Mouse (Mus musculus) right cerebral cortex, postnatal 10 days (tissue): ENCODE measurements around the gene Lsp1.

ENCODE experiments used
- DNase-seq, 2 experiments: peaks; one replicate each; pipeline ENCODE4 v3.0.0; 2021; ENCODE audit warnings: low spot score in 2 of 2

The Lsp1 gene

DNA sequence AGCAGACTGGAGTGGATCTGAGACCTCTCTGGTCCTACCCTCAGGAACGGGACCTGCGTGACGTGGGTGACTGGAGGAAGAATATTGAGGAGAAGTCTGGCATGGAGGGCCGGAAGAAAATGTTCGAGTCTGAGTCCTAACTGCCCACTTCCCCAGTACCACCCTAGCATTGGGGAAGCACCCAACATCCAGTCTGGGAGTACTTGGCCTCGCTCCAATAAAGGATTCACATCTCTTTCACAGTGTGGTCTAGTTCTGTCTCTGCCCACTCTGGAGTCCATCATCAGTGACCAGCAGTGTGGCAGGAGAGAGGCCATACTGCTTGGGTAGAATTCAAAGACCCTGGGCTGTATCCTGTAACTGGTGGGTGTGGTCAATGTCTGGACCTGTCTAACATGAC is 16.4 kb upstream of the Lsp1 start:
- DNase-seq: no peak

DNA sequence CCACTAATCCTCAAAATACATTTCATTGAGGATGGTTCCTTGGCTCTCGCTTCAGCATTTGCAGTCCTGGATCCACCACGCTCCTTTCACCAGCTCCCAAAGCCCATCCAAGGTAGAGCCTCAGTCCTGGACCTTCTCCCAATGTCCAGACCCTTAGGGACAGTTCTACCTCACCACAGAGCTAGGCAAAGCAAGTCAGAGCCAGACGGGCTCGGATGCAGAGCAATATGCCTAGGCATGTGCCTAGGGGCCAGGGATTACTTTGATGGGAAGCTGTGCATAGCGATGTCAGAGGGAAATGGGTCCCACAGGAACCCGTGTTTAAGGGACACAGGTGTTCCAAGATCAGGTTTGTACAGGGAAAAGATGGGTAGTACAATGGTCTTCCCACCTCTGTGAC is 15.3 kb upstream of the Lsp1 start:
- no peak for DNase-seq

DNA sequence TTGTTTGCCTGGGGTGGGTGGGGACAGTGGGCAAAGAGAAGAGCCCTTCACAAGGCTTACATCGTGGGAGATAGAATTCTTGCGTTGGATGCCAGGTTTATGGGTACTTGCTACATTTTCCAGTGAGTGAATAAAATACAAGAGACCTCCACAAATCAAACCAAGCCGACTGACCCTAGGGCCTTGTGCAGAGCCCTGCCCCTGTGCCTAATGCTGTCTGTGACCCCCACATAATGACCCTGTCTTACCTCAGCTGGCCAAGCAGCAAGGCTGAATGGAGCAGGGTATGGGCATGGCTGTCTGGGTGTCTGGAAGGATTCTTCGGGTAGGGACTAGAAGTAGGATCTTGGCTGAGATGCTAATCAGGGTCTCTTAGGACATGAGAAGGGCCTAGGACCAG is 14.3 kb upstream of the Lsp1 start:
- DNase-seq: no peak

DNA sequence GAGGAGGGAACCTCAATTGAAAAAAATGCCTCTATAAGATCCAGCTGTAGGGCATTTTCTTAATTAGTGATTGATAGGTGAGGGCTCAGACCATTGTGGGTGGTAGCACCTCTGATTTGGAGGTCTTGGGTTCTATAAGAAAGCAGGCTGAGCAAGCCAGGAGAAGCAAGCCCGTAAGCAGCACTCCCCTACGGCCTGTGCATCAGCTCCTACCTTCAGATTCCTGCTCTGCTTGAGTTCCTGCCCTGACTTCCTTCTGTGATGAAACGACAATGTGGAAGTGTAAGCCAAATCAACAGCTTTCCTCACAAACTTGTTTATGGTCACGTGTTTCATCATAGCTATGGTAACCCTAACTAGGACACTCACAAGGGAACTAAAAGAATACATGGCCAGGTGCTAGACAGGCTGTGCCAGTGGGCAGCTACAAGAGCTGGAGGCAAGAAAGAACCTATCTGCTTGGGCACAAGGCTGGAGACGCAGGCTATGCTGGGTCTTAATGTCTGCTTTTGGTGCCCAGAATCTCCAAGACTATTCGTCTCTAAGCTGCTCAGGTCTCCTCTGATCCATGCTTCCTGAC is 11.5 kb upstream of the Lsp1 start:
- no peak for DNase-seq

DNA sequence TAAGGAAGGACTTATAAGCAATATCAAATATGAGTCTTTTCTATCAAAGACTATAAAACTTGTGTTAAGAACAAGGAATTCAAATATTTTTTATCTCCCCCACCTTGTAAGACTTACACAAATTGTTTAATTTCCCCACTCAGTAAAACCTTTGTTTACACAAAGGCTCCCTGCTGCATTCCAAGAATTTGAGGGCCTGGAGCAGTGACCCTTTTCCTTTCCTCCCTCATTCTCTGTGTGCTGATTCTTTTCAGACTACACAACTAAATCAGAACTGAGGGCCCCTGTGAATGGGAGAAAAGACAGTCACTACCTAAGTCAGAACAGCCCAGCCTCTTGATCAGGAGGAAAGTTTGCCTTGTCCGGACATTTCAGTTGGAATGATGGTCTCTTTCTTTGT is 5.9 kb upstream of the Lsp1 start:
- DNase-seq: no peak

DNA sequence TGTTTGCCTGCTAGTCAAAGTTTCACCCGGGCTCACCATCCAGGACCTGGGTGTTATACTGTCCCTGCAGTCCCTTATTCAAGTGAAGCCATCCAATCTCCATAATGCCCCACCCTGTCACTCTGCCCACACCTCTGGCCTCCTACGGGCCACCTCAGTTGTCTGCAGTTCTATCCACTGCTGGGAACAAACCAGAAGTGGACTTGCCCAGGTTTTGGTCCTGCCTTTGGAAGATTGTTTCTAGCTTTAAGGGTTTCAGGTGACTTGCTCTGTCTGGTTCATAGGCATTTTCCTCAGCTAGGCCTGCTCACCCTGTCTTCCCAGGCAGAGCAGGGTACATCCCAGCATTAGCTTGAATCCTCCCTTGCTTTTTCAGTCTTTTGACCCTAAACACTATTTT is 5.4 kb upstream of the Lsp1 start:
- peak in 1 of 2 experiments; percentile 14 for DNase-seq

DNA sequence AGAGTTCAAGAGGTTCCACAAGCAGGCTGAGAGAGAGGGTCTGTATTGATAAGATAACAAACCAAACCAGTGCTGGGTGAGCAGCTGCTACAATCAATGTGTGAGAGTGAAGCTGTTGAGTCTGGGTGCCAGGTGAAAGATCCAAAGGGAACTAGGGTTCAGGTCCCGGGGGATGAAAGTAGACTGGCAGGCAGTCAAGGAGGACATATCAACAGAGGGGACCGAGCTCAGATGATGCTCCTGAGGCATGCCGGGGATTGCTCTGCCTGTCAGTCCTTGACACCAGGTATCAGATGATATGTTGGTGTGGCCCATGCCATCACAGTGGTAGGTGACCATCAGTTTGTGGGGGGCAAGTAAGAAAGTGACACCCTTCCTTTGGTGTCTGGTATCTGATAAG is 3.8 kb upstream of the Lsp1 start:
- DNase-seq: no peak

DNA sequence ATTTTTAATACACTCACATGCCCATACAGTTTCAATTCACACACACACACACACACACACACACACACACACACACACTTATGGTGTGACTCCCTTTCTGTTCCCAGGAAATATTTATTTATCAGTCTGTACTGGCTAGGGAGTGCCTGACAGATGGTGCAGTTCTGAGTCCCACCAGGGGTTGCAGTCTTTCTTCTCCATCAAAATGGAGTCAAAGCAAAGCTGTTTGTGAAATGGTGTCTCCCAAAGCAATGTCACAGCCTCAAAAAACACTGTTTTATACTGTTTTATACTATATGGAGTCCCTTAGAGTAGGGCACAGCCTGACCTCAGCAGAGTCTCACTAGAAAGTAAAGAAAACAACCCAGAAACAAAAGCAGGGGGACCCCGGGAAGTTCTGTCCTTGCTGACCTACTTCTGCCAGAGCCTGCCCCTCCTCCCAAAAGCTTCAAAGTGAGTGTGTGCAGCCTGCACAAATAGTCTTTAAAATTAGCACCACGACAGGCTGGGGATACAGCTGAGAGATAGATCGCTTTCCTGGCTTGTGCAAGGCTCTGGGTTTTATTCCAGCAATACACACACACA is 3.3 kb upstream of the Lsp1 start:
- DNase-seq: peak; percentile 62 to 82

DNA sequence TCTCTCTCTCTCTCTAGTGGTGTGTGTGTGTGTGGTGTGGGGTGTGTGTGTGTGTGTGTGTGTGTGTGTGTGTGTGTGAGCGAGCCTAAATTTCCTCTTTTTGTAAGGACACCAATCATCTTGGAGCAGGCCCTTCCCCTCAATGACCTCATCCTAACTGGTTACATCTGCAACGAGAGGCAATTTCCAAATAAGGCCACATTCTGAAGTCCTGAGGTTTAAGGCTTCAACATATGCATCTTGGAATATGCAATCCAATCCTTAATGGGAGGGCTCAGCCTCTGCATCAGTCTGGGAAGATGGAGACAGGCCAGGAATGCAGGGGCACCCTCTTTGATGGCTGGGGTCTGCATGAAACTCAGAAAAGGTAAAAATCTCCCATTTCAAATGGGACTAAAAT is 2.6 kb upstream of the Lsp1 start:
- peak in 1 of 2 experiments; percentile 32 for DNase-seq

DNA sequence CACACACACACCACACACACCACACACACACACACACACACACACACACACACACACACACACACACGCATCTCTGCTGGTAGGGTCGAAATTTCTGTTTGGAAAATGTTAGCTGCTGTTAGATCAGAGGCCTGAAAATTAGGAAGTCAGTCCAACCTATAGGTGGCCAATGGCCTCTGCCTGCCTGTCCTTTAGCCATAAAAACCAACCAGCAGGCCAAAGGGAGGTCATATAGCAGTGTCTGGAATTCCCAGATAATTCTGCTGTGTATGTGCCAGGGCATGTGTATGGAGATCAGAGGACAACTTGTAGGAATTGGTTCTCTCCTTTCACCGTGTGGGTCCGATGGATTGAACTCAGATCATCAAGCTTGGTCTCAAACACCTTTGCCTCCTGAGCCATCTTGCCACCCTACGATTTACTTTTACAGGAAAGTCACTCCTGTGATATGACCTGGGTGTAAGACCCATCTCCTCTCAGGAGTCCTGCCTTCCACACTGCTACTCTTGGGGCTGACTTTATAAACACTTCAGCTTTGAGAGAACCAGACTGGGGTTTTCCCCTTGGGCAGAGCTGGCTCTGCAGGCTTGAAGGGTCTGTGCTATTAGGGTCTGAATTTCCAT is 1.8 kb upstream of the Lsp1 start:
- DNase-seq: no peak

DNA sequence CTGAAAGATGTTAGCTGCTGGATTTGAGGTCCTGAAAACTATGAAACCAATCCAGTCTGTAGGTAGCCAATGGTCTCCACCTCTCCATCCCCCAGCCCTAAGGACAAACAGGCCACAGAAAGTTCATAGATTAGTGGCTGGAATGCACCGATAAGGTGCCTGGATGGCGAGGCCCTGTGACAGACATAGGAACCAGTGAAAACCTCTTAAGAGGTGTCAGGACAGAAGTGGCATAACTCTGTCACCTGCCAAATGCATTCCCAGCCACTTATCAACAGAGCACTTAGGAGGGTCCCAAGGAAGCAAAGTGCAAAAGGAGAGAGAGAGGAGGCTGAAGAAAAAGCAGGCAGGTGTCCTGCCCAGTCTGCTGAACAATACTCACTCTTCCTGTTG is 1.3 kb upstream of the Lsp1 start:
- no peak for DNase-seq

DNA sequence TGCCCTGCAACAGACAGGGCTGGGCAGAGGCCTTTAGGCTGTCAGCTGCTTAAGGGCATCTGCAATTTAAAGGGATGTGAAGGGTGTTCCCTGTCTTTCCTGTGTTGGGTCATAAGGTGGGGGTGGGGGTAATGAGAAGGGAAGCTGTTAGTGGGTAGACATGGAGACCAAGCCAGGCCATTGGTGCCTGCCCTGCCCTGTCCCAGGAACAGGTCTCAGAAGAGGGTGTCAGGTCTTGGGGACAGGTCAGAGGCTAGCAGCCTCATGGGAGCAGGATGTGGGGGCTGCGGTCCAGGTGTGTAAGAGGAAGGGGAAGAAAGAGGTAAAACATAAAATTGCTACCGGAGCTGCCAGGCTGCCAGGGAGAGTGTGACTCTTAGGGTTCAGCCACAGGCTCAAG is 837 bp downstream of the Lsp1 start:
- DNase-seq: no peak

DNA sequence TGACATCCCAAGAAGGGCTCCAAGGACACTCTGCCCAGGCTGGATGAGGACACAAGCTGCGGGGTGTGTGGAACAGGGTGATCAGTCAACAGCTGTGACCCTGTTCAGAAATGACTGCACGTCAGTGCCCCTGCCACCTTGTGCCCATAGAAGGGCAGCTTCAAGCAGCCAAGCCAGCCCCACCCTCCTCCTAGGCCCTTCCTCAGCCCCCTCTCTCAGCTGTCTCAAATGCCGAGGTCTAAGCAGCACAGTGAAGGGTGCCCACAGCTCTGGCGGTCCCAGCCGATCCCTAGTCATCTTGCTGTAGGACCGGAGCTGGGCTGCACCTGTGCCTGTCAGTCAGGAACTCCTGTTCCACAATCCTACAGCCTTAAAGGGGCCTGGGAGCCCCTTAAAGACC is 1.6 kb downstream of the Lsp1 start:
- no peak for DNase-seq

DNA sequence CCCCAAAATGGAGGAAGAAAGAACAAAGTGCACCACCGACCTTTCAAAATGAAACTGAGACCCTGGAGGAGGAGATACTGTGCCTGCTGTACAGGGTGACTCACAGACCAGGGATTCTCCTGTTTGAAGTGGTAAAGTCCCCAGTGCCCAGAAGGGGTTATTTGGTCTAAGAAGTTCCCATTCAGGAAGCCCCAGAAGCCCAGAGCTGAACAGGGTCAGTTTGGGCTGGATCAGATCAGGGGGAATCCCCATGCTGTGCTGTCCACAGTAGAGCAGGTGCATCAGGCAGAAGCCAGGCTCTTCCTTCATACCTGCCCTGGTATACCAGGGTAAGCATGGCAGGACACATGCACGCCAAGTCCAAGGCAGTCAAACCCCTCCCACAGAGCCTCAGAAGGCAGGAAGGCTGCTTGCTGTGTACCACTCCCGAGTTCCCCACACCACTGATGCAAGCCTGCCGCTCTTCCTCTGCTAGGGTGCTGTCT is 2.0 kb downstream of the Lsp1 start:
- DNase-seq: no peak

DNA sequence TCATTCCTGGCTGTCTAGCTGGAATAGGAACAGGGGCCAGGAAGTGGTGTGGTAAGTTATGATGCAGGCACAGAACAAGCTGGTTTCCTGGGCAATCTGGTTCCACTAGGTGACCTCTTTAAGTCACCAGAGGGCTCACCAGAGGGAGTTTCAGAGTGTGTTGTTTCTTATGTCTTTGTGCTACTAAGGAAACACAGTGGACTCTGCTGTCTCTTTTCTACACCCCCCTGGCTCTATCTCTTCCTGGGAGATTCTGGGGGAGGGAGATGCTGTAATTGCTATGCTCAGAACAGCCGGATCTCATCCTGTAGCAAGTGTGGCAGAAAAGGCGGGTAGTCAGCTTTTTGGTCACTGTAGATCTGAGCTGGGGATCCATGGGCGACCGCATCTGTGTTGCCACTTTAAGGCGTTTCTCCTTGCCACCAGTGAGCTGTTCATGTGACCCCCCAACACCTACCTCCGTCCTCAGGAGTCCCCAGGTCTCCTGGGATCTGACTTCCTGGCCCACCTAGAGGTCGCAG is 9.6 kb downstream of the Lsp1 start:
- DNase-seq: no peak

DNA sequence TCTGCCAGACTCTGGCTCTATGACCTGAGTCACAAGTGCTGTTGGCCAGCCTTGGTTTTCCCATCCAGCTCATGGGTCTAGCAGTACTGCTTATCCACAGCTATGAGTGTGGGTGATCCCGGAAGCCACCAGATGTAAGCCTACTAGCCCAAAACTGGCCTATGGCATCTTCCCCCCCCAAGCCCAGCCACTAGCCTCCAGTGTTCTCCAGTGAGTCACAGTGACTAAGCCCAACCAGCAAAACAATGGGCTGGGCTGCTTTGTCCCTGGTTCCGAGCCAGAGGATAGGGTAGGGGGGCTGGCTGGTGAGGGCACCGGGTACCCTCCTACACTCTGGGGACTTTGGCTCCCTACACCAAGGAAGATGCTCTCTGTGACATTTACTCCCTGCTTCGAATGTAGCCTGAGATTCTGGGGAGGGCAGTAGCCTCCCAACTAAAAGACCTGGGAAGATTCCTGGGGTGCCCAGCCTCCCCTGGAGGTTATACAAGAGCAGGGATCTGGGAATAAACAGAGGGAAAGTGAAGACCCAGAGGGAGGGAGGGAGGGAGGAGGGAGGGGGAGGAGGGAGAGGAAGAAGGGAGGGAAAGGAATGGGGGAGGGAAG is 10.3 kb downstream of the Lsp1 start:
- DNase-seq: peak; percentile 49 to 51

DNA sequence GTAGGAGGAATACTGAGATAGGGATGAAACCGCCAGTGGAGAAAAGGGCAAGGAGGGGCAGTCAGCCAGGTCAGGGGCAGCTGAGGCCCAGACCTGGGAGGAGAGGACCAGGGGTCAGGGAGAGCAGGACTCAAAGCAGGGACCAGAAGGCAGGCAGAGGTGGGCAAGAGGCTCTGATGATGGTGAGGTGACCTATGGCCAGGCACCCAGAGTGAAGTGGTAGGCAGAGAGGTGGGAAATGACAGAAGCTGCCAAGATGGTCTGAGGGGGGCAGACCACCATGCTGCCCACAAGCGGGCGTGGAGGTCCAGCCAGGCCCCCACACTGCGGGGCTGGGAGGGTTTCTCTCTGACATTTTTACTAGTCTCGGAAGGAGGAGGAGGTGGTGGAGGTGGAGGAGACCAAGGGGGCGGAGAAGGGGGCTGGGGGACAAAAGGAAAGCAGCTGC is 10.8 kb downstream of the Lsp1 start:
- no peak for DNase-seq

DNA sequence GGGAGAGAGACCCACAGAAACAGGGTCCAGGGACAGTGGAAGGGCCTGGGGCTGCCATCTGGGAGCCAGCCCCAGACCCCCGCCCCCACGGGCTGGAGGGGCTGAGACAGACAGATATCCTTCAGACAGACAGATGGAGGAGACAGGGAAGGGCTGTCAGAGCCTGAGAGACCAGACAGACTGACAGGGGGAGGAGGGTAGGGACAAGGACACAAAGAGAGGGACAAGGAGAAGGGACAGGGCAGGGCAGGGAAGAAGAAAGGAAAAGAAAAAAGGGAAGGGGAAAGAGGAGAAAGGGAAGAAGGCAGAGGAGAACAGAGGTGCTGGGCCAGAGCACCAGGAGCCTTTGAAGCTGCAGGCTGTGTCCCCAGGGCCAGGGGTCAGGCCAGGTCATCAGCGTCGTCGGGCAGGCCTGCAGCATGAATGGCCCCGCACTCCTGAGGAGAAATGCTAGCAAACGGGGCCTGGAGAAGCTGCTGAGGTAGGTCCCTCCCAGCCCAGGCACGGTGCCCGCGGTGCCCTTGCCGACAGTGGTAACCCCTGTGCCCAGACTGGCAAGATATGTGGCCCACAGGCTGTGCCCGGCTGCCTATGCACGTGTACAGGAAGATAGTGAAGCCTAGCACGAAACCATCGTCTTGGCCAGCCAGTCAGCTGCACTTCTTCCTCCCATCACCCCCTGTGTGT is 11.4 kb downstream of the Lsp1 start:
- no peak for DNase-seq

DNA sequence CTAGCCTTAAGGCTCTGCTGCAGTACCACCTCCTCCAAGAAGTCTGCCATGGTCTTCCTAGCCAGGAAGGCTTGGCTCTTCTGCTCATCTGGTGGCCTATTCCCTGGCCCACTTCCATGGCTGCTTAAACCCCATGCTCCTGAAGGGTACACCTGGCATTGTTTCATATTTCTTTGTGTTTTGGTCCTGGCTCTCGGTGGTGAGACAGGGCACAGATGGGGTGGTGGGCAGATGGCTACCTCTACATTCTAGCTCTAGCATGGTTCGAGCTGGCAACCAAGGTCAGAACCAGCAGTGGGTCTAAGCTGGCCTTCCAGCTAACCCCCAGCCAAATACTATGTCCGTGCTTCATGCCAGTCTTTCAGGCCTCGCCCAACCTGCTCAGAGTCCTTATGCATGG is 12.3 kb downstream of the Lsp1 start:
- no peak for DNase-seq

DNA sequence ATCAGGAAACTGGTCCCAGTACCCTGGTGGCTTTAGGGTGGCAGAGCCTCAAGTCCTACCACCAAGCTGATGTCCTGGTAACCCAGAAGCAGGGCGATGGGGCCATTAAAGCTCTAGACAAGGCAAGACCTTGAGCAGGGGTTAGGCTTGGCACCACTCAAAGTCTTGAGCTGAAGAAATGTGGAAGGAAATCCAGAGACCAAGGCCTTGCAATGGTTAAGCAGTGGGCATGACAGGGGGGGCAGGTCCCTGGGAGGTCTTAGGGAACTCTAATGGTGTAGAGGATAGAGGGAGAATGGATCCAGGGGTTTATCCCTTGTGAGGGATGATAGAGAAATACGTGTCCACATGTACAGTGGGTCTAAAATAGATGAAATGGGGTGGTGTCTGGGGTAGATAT is 12.9 kb downstream of the Lsp1 start:
- DNase-seq: no peak

DNA sequence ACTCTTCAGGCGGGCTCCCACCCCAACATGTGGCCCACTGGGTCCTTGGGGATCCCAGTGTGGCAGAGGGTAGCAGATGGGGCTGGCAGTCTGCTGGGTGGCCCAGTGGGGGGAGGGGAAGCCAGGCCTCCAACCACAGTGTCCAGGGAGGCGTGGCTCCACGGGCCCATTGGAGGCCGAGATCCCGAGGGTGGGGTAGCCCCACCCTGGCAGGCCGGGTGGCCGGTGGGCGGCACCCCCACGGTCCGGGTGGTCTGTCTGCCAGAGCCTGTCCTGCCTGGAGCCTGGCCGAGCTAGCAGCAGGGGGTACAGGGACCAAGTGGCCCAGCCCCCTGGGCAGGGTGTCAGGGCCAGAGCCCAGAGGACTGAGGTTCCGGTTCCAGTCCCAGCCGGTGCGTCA is 14.2 kb downstream of the Lsp1 start:
- no peak for DNase-seq

DNA sequence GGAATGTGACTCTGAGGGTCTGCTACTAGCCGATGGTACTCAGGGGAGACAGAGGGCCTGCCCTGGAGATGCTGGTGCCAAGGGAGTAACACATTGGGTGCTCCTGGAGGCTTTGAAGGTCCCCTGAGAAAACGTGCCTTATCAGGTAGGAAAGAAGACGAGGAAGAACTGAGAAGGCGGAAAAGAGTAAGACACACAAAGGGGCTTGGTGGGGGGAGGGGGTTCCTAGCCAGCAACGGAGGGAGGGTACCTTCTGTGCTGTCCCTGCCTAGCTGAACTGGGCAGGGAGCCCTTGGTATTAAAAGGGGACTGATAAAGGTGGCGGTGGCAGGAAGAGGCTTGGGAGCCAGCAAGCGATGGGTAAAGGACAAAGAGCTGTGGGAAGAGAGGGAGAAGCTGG is 15.0 kb downstream of the Lsp1 start:
- no peak for DNase-seq
